In genomic region chr1:84581812-84582211, GRCm38 (mm10) we compare ENCODE assay signal across 10 mouse cellular contexts.
A peak's percentile ranks its signal among the peaks of the same experiment; 100 is the strongest.
DNase-seq lines count a peak whose midpoint lies in the region; ATAC-seq and TF ChIP-seq lines count a peak whose summit lies in the region.
"Had no signal": no experiment of that assay in that cellular context is flagged by ENCODE, and none has a peak within 500 bp of the region (broad histone marks: within the 10 kb centered on the region; RNA-seq: fewer than 3 reads in every experiment).

No protein-coding gene starts in this region.

- ATAC-seq in liver, embryonic 12.5 days, result no peak
- ATAC-seq in hindbrain, embryonic 13.5 days (ENCODE audit: low FRiP score), result 0 out of 2 replicates have a peak, but pooled peaks have one; percentile 16
- peak; percentile 59; the same call in 1 of the 2 replicates for ATAC-seq in neural tube, embryonic 14.5 days (ENCODE audit: low read depth)

- no peak overlapping the region for H3K27ac ChIP-seq in liver, adult 2 months (replicated peaks; ENCODE audit: insufficient read depth, low read depth, low read length)
- no peak overlapping the region for H3K27ac ChIP-seq in liver, embryonic 12.5 days
- H3K27ac ChIP-seq in hindbrain, embryonic 13.5 days, result no peak overlapping the region
- no peak overlapping the region for H3K27ac ChIP-seq in neural tube, embryonic 14.5 days (ENCODE audit: low read depth, low read length)
- H3K27ac ChIP-seq: limb, embryonic 15.5 days had no signal

- no peaks in the 10 kb centered on the region for H3K36me3 ChIP-seq in liver, adult 2 months (ENCODE audit: control insufficient read depth, insufficient read depth, low read length)
- H3K36me3 ChIP-seq in liver, embryonic 12.5 days, result no peaks in the 10 kb centered on the region
- H3K36me3 ChIP-seq in hindbrain, embryonic 13.5 days, result peaks cover 25% of the 10 kb centered on the region
- no peaks in the 10 kb centered on the region for H3K36me3 ChIP-seq in neural tube, embryonic 14.5 days (ENCODE audit: control insufficient read depth, insufficient read depth, low read length)
- H3K36me3 ChIP-seq: G1E; limb, embryonic 15.5 days had no signal

- DNase-seq in liver, adult 2 months (ENCODE audit: extremely low read depth, low read depth, low spot score), result peak; percentile 26
- peak; percentile 88 to 89 for DNase-seq in cerebellum, postnatal 10 days
- DNase-seq in frontal cortex, postnatal 25 days (ENCODE audit: low spot score in 2 of 2), result peak; percentile 74 to 77
- DNase-seq in left cerebral cortex, adult 8-10 months (ENCODE audit: low spot score in 2 of 2), result peak; percentile 52 to 64
- DNase-seq in thymus, postnatal 25 days, result no peak

- TF ChIP-seq CTCF in liver, adult 2 months (IDR thresholded peaks at IDR 0.05; ENCODE audit: low read depth, low read length), result peak; percentile 74

- 0 out of 2 replicates have a peak, but pooled peaks cover 3% of the 10 kb centered on the region for H3K27me3 ChIP-seq in liver, adult 2 months (ENCODE audit: control insufficient read depth, insufficient read depth, low read length)
- H3K27me3 ChIP-seq in liver, embryonic 12.5 days (replicated peaks), result no peaks in the 10 kb centered on the region
- H3K27me3 ChIP-seq in hindbrain, embryonic 13.5 days, result no peaks in the 10 kb centered on the region
- no peaks in the 10 kb centered on the region for H3K27me3 ChIP-seq in neural tube, embryonic 14.5 days (ENCODE audit: control insufficient read depth, insufficient read depth, low read length)

- no peak for TF ChIP-seq POLR2A in liver, adult 2 months (IDR thresholded peaks at IDR 0.05; ENCODE audit: extremely low read depth, insufficient read depth, low read length)

- no peaks in the 10 kb centered on the region for H3K9me3 ChIP-seq in liver, embryonic 12.5 days (replicated peaks)
- no peaks in the 10 kb centered on the region for H3K9me3 ChIP-seq in hindbrain, embryonic 13.5 days
- no peaks in the 10 kb centered on the region for H3K9me3 ChIP-seq in neural tube, embryonic 14.5 days (ENCODE audit: control insufficient read depth, low read length)
- H3K9me3 ChIP-seq: limb, embryonic 15.5 days had no signal

- no peaks in the 10 kb centered on the region for H3K79me2 ChIP-seq in liver, adult 2 months (ENCODE audit: control insufficient read depth, insufficient read depth, low read length)

- H3K4me1 ChIP-seq in liver, adult 2 months (ENCODE audit: control insufficient read depth, insufficient read depth, low read length), result no peaks in the 10 kb centered on the region
- no peaks in the 10 kb centered on the region for H3K4me1 ChIP-seq in liver, embryonic 12.5 days
- peaks cover 23% of the 10 kb centered on the region for H3K4me1 ChIP-seq in hindbrain, embryonic 13.5 days (replicated peaks)
- peaks cover 18% of the 10 kb centered on the region for H3K4me1 ChIP-seq in neural tube, embryonic 14.5 days (ENCODE audit: control insufficient read depth, insufficient read depth, low read length)

- 55% methylated on average over 2 of the region's 2 CpGs for WGBS in liver, adult 2 months
- 30% methylated on average over 2 of the region's 2 CpGs for WGBS in liver, embryonic 12.5 days (ENCODE audit: insufficient replicate concordance)
- 51% methylated on average over 2 of the region's 2 CpGs for WGBS in hindbrain, embryonic 13.5 days
- 76% methylated on average over 2 of the region's 2 CpGs for WGBS in neural tube, embryonic 14.5 days

- H3K4me3 ChIP-seq in liver, adult 2 months (ENCODE audit: insufficient read depth, low read depth, low read length), result no peak overlapping the region
- no peak overlapping the region for H3K4me3 ChIP-seq in liver, embryonic 12.5 days
- no peak overlapping the region for H3K4me3 ChIP-seq in hindbrain, embryonic 13.5 days
- H3K4me3 ChIP-seq in neural tube, embryonic 14.5 days (ENCODE audit: low read depth, low read length), result no peak overlapping the region
- H3K4me3 ChIP-seq: limb, embryonic 15.5 days had no signal

- no peak overlapping the region for H3K9ac ChIP-seq in liver, adult 2 months (ENCODE audit: low read depth, low read length)
- H3K9ac ChIP-seq in liver, embryonic 12.5 days, result no peak overlapping the region
- no peak overlapping the region for H3K9ac ChIP-seq in hindbrain, embryonic 13.5 days
- no peak overlapping the region for H3K9ac ChIP-seq in neural tube, embryonic 14.5 days (replicated peaks; ENCODE audit: low read depth, low read length)
- H3K9ac ChIP-seq: limb, embryonic 15.5 days had no signal

- H3K4me2 ChIP-seq in liver, embryonic 12.5 days, result no peak overlapping the region
- no peak overlapping the region for H3K4me2 ChIP-seq in hindbrain, embryonic 13.5 days
- H3K4me2 ChIP-seq in neural tube, embryonic 14.5 days (ENCODE audit: low read depth, low read length), result no peak overlapping the region
- H3K4me2 ChIP-seq: limb, embryonic 15.5 days had no signal
